In the genomic region with DNA sequence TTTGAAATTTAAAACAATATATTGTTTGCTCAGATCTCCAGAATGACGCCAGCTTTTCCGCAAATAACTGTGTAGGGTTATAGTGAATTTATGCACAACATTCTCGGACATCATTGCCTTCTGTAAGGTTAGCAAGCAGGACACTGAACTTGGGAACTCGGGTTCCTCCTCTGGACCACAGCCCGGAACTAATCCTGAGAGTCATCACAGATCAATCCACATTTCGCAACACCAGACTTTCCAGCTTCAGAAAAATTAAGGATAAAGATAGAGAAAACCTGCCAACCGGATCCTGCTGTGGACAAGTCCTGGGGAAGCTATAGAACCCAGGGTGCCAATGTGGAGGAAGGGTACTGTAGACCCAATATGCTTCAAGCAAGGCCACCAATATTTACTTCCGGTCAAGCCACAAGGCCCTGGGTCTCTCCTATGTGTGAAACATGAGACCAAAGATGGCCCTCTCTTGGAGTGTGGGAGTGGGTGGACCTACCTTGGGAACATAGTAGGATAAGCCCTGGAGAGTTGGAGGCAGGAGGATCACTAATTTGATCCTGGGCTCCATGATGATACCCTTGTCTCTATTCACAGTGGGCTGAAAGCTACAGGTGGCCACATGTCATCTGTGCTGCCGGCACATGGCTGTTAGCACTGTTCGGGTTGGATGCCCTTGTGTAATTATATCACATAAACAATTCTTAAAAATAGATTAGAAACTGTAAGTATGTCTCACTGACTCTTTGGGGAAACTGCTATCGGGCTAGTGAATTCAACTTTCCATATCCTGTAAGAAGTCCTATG, we compare ENCODE assay signal across 17 mouse cellular contexts.
"Had no signal": no experiment of that assay in that cellular context is flagged by ENCODE, and none has a peak within 500 bp of the region (broad histone marks: within the 10 kb centered on the region; RNA-seq: fewer than 3 reads in every experiment).

No protein-coding gene starts in this region.

- DNase-seq: kidney, adult 2 months; kidney, postnatal 14 days; lung, postnatal 14 days; retina, postnatal 1 day; right cerebral cortex, postnatal 4 days; thymus, postnatal 4 days had no signal

- H3K4me1 ChIP-seq: liver, embryonic 15.5 days; megakaryocyte, embryonic 14.5 days; midbrain, embryonic 15.5 days; neural tube, embryonic 12.5 days; stomach, embryonic 15.5 days had no signal

- H3K36me3 ChIP-seq: kidney, embryonic 15.5 days; limb, embryonic 15.5 days; liver, embryonic 15.5 days; lung, embryonic 15.5 days; midbrain, embryonic 15.5 days; neural tube, embryonic 12.5 days; stomach, embryonic 15.5 days had no signal

- H3K4me3 ChIP-seq: kidney, embryonic 15.5 days; left cerebral cortex, adult 2 months; limb, embryonic 15.5 days; liver, embryonic 15.5 days; lung, embryonic 15.5 days; megakaryocyte, embryonic 14.5 days; midbrain, embryonic 15.5 days; neural tube, embryonic 12.5 days; stomach, embryonic 15.5 days had no signal

- ATAC-seq: intestine, embryonic 16.5 days; midbrain, embryonic 15.5 days had no signal

- H3K9me3 ChIP-seq: kidney, embryonic 15.5 days; limb, embryonic 15.5 days; liver, embryonic 15.5 days; lung, embryonic 15.5 days; megakaryocyte, embryonic 14.5 days; midbrain, embryonic 15.5 days; neural tube, embryonic 12.5 days; stomach, embryonic 15.5 days had no signal

- H3K27me3 ChIP-seq: limb, embryonic 15.5 days; lung, embryonic 15.5 days; midbrain, embryonic 15.5 days; neural tube, embryonic 12.5 days; stomach, embryonic 15.5 days had no signal

- H3K27ac ChIP-seq: kidney, embryonic 15.5 days; left cerebral cortex, adult 2 months; limb, embryonic 15.5 days; liver, embryonic 15.5 days; lung, embryonic 15.5 days; macrophage; midbrain, embryonic 15.5 days; neural tube, embryonic 12.5 days; stomach, embryonic 15.5 days had no signal
